Mouse (Mus musculus) fibroblast of lung, adult 2 months (primary cell): Measurements from ENCODE around the gene Iapp.
"Not testable (repeated sequence)": the region's sequence is repeated elsewhere in the genome, so short reads cannot be mapped to it uniquely, and the experiment has no call there.

Experiments
- DNase-seq: peaks from one replicate; pipeline ENCODE4 v3.0.0-alpha.2; 2011; ENCODE audit warnings: low read depth

Gene Iapp

GRCm38 (mm10) chr6:142298098-142298497, at the start of gene Iapp:
Gene Iapp, plus strand, starts transcription at chr6:142298423.
- DNase-seq = no peak

- DNase-seq = not testable (repeated sequence)
Measured at GRCm38 (mm10) chr6:142250738-142251307, 47.4 kb upstream of the Iapp start.

GRCm38 (mm10) chr6:142275721-142276442, 22.3 kb upstream of the Iapp start:
- DNase-seq = no peak

- no peak for DNase-seq
Measured at GRCm38 (mm10) chr6:142289413-142290118, 8.7 kb upstream of the Iapp start.

- no peak for DNase-seq
Measured at GRCm38 (mm10) chr6:142305076-142305475, 6.9 kb downstream of the Iapp start.

GRCm38 (mm10) chr6:142314285-142314684, 16.1 kb downstream of the Iapp start:
- no peak for DNase-seq

- DNase-seq = no peak
Measured at GRCm38 (mm10) chr6:142317106-142317505, 18.9 kb downstream of the Iapp start.

GRCm38 (mm10) chr6:142322881-142323280, 24.7 kb downstream of the Iapp start, which contains the start of gene Slco1a5:
Gene Slco1a5, minus strand, starts transcription at chr6:142322981.
- no peak for DNase-seq

- DNase-seq = no peak
Measured at GRCm38 (mm10) chr6:142326598-142326997, 28.4 kb downstream of the Iapp start.

GRCm38 (mm10) chr6:142329201-142329600, 31.0 kb downstream of the Iapp start:
- no peak for DNase-seq

- DNase-seq = peak; percentile 77
Measured at GRCm38 (mm10) chr6:142338961-142339360, 40.7 kb downstream of the Iapp start.

GRCm38 (mm10) chr6:142339576-142339975, 41.4 kb downstream of the Iapp start:
- DNase-seq = peak; percentile 46

GRCm38 (mm10) chr6:142343561-142343960, 45.3 kb downstream of the Iapp start:
- no peak for DNase-seq

GRCm38 (mm10) chr6:142345440-142346038, 47.3 kb downstream of the Iapp start, which contains the start of gene Pyroxd1:
Gene Pyroxd1, plus strand, starts transcription at chr6:142345654.
- DNase-seq = peak; percentile 72

- DNase-seq = no peak
Measured at GRCm38 (mm10) chr6:142346181-142347110, 48.2 kb downstream of the Iapp start.

- no peak for DNase-seq
Measured at GRCm38 (mm10) chr6:142347431-142348385, 49.5 kb downstream of the Iapp start.

GRCm38 (mm10) chr6:142352099-142352498, 53.9 kb downstream of the Iapp start:
- not testable (repeated sequence) for DNase-seq
